Mouse (Mus musculus) kidney, postnatal 4 days (tissue): ENCODE data around the gene Rc3h1.
"Not testable (repeated sequence)": the region's sequence is repeated elsewhere in the genome, so short reads cannot be mapped to it uniquely, and the experiment has no call there.

Experiments used
- DNase-seq, 2 experiments: peaks; one replicate each; pipeline ENCODE4 v3.0.0; 2021; ENCODE audit warnings: mixed read lengths in 2 of 2

Rc3h1 gene

DNA sequence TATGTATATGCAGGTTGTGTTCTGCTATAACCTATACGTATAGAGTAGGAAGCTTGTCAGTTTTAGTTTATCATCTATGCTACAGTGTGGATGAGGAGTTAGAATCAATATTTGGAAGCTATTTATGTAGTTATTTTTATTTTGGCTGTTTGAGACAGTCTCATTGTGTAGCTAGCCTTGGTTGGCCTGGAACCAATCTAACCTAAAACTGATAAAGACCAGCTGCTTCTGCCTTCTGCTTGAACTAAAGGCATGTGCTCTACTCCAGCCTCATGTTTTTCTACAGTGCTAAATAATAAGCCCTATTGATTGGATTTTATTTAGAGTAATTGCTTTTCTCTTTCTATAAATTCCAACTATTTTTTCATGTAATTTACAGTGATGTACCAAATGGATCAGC, 61.0 kb downstream of the Rc3h1 start:
- peak; percentile 30 to 46 for DNase-seq

DNA sequence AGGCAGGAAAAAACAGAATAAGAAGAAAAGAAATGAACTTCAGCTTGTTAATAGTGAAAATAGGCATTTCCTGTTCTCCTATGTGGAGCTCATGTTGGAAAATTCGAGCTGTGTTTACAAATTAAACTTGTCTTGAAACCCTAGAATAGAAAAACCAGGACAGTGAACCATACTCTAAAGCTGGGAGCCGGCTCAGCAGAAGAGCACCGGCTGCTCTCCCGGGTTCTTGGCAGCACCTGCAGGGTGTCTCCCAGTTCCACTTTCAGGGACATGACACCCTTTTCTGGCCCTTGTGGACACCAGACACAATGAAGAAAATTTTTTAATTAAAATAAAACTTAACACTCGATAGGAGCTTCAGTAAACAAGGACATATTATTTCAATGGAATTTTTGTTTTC, 62.4 kb downstream of the Rc3h1 start:
- DNase-seq: no peak

DNA sequence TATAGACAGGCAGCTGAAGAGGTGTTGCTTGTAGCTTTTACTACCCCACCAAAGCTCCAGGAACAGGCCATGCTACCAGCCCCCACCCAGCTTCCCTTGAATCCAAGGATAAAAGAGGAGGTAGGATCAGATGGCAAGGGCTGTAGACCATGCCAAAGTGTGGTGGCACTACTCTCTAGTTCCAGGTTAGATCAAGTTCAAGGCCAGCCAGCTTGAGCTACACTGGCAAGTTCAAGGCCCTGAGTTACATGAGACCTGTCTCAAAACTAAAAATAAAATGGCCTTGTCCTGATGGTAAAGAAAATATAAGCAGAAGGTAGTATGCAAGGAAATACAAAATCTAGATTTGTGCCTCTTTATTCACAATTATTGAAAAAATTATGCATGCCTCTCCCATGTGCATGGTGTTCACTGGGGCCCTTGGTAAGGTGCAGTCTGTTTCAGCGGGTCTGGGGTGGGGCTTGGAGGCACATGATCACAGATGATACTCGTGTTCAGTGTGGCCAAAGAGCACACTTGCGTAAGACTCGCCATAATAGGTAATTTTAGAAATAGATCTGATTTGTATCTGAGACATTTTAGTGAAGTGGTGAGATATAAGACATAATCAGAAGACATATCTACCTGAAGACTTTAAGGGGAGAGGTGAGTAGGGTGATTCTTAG, 72.0 kb downstream of the Rc3h1 start, which contains the start of gene Serpinc1:
Gene Serpinc1 (plus strand): TSS at position 515 of the 665 bp plus-strand sequence.
- no peak for DNase-seq

DNA sequence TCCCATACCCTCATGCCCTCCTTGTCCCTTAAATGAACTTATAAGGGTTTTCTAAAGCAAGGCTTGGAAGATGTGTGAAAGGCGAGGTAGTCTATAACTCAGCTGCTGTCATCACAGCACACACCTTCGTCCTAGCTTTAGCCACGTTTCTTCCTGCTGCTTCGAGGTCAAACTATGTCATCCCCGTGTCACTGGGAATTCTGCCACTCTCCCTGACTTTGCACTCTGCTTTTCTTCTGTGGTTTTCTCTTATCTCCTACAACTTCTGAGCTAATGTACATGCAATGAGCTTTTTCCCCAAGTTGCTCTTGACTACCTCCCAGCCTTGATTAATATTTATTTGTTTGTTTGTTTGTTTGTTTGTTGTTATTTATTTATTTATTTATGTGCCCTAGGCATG, 73.8 kb downstream of the Rc3h1 start:
- DNase-seq: no peak

DNA sequence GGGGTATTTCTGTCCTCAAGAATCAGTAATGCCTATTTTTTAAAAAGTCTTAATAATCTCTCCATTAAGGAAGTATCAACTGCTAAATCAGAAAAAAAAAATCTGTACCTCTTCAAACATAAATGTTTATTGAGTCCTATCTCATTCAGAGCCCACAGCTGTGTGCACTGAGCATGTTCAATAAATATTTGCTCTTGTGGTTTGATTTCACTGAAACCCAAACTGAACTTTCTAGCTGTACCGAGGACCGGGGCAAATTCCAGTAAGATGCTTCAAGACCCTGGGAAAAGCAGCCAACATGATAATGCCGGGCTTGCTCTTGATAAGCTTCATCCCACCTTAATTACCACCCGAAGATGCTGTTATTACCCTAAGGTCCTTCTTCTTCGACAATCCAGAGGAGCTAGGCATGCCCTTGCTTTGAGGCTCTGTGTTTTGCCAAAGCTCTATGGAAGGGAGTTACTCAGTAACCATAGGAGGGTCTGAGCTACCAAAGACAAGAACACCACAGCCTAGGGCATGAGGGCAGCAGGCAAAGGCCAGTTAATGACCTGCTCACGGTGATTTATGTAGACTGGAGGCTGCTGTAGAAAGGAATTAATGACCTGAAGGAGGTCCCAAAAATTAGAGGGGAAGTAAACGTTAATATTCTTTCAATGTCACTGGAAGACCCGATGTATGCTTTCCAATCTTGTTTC, 74.5 kb downstream of the Rc3h1 start:
- DNase-seq: peak in 1 of 2 experiments; percentile 11

DNA sequence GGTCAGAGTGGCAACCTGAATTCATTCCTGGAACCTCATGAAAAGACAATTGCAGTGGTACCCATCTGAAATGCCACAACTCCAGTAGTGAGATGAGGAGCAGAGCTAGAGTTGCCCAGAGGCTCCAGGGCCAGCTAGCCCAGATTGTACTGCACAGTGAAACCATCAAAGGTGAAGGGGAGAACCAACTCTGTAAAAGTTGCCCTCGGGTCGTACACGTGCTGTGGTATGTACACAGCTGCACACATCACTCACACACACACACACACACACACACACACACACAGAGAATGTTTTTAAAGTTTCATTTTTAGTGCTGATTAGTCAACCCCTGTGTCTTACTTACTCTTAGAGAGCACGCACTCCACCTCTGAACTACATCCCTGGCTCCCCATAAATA, 75.1 kb downstream of the Rc3h1 start:
- no peak for DNase-seq

DNA sequence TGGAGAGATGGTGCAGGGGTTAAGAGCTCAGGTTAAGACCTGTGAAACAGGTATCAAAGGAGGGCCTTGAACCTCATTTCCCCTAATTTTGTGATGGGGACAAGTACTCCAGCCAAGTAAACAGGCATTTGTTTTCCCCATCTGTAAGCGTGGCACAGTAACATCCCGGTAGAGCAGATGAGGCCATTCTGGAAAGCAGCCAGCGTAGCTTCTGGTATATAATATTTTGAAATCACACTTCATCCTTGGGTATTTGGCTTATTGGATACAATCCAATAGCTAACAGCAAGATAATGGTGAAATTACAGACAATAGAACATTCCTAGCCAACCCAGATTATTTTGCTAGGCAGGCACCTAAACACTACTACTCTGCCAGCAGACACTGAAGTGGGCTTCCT, 76.7 kb downstream of the Rc3h1 start:
- DNase-seq: no peak

DNA sequence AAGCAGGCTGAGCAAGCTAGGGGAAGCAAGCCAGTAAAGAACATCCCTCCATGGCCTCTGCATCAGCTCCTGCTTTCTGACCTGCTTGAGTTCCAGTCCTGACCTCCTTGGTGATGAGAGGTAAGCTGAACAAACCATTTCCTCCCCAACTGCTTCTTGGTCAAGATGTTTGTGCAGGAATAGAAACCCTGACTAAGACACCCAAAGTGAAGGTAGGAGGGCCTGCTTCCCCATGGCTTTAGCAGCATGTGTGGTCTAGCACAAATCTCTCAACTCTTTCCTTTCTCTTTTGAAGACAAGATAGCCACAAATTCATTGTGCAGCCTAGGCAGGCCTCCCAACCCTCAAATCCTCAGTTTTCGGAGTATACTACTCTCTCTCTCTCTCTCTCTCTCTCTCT, 78.5 kb downstream of the Rc3h1 start:
- DNase-seq: not testable (repeated sequence)

DNA sequence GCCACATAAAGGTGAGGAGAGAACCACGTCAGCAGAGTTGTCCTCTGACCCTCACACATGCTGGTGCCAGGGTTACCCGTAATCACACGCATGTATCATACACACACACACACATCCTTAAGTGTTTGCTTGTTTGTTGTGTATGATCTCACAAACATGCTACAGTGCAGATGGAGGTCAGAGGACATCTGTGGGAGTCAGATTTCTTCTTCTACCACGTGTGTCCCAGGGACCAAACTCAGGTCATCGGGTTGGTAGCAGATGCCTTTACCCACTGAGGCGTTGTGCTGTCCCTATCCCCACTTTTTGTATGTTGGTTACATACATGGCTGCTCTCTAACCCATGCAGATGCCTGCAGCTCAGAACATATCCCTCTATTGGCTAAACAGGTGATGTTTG, 79.3 kb downstream of the Rc3h1 start:
- DNase-seq: no peak

DNA sequence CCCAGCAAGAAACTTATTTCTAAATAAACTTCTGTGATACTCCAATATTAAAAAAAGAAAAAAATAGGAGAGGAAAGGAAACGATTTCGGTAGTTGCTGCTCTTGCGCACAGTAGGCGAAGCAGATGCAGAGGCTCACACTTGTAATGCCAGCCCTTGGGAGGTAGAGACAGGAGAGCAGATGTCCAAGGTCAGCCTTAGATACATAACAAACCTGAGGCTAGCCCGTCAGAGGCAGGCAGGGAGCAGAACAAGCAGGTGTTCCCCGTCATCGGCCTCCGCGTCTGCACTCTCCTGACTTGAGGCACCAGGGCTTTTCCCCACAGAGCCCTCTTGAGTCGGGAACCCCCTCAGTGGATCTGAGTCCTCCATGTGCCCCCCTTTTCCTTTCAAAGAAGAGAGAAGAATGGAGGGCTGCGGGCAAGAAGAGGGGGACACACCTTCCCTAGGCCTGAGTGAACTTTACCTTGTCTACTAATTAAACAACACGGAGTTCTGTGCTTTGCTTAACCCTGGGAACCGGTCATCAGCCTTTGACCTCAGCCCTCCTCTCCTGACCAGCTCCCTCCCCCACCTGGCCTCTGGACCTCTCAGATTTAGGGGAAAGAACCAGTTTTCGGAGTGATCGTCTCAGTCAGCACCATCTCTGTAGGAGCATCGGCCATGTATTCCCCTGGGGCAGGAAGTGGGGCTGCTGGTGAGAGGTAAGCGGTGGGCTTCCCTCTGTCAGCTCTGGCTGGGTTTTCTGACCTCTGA, 80.8 kb downstream of the Rc3h1 start:
- DNase-seq: no peak

DNA sequence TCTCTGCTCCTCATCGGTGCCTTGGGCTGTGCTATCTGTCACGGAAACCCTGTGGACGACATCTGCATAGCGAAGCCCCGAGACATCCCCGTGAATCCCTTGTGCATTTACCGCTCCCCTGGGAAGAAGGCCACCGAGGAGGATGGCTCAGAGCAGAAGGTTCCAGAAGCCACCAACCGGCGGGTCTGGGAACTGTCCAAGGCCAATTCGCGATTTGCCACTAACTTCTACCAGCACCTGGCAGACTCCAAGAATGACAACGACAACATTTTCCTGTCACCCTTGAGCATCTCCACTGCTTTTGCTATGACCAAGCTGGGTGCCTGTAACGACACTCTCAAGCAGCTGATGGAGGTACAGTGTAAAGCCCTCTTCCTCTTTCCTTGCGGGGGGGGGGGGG, 83.2 kb downstream of the Rc3h1 start:
- DNase-seq: no peak

DNA sequence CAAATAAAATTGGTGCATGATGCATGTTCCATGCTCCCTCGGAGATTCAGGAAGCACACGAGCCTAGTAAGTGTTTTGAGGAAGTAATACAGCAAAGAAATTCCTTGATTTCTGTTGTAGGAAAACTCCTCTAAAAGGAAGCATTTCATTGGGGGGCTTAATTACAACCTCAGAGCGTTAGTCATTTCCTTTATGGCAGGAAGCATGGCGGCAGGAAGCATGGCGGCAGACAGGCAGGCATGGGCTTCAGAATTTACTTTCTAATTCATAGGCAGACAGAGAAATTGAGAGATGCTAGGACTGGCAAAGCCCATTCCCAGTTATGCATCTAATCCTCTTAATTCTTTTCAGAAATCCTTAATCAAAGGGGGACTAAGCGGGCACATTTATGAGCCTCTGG, 87.6 kb downstream of the Rc3h1 start:
- DNase-seq: no peak

DNA sequence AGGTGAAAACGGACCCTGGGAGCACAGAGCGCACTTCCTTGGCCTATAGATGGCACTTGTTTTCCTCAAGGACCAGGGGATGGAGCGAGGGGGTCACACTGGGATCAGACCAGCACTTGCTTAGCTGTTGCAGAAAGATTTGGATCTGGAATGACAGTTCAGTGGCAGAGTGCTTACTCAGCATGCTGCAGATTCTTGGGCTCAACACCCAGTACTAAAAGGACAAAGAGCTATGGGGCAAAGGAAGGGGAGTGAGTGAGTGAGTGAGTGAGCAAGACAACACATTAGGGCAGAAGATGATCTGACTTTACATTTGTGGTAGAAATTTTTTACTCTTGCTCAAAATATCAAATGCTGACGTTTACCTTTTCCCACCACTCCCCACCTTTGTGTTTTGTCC, 98.7 kb downstream of the Rc3h1 start:
- DNase-seq: no peak

DNA sequence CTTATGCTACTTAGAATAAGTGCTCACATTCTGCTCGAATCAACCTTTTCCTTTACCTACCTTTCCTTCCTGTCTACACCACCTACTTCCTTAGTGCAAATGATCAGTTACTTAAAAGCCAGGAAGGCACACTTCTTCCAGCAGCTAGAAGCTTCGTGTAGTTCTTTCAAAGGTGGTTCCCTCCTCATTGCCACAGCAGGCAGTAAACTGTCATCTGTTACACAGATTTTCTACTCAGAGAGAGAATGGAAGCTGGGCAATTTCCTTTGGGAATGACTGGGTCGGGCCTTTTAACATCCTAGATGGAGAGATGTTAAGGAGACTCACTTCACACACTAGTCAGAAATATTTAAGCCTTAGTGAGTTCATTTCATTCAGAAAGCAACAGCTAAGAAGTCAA, 99.3 kb downstream of the Rc3h1 start:
- no peak for DNase-seq

DNA sequence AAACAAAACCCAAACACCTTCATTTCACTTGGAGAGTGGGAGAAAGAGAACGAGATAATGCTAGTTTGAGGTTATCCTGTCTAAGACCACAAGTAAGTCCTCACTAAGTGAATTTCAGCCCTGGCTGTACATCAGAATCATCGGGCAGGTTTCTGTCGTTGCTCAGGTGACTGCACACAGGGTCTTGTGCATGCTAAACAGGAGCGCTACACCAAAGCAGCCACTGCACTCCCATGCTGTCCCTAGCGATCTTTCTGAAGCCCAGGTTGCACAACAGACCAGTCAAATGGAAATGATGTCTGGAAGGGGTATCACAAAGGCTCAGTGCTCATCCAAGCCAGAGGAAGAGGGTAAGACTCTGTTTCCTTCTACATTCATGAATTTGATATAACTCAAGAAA, 100.3 kb downstream of the Rc3h1 start:
- DNase-seq: no peak

DNA sequence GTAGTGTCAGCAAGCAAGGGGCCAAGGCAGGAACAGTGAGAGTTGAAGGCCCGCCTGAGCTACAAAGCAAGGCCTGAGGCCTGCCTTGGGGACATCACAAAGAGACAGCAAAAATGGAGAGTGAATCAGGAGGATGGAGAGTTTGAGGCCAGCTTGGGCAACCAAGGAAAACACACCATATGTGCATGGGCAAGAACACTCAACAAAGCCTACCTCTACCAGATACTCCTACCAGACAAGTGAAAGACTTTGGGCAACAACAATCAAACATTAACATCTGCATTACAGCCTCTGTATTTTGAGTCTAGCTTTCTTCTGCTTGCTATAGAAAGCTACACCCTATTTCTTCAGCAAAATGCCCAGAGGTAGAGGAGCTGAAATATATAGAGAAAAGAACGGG, 101.8 kb downstream of the Rc3h1 start:
- DNase-seq: no peak

DNA sequence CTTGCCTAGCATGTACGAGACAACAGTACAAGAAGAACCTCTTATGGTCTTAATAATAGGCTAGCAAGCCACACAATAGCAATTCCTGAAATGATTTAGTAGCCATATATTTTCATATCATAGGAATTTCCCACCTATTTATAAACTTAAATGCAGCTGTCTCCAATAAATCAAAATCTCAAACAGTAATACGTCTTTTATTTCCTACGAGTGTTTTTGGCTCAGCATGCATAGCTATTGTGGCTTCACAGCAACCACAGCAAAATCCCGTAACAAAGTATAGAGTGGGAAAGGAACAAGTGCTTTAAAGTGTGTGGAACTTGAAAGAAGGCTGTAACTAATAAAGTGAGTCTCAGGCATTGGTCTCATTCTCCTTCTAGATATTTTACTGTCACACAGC, 104.2 kb downstream of the Rc3h1 start:
- no peak for DNase-seq

DNA sequence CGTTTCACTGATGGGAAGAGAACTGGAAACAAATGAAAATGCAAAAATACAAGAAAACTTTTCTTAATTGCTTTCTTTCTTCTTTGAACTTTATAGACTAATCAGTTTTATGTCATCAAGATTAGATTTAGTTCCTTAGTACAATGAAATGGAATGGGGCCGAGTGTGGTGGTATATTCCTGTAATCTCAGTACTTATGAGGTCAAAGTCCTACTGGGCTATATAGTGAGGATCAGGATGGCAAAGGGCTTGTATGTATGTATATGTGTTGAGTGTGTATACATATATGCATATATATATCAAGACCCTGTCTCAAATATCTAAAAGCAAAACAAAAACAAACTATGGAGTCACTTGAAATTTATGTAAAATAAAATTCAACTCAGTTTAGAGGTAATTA, 110.2 kb downstream of the Rc3h1 start:
- no peak for DNase-seq

DNA sequence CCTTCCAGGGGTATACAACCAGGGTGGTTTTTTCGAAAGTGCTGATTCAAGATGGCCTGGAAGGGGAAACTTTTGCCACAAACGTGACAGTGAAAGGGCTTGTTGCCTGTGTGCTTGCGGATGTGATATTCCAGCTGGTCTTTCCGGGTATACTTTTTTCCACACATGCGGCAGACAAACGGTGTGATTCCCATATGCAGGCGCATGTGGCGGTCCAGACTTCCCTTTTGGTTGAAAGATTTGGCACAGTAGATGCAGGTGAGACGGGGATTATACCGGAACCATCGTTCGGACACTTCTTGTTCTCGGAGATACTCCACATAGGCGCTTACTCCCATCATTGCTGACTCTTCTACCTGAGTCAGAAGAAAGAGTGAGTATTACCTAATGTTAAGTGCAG, 113.8 kb downstream of the Rc3h1 start:
- no peak for DNase-seq
